In genomic region chr4:102420794-102421397, GRCm38 (mm10) we compare ENCODE assay signal across 11 mouse cellular contexts.
DNase-seq lines count a peak whose midpoint lies in the region; ATAC-seq lines count a peak whose summit lies in the region.
"Had no signal": no experiment of that assay in that cellular context is flagged by ENCODE, and none has a peak within 500 bp of the region (broad histone marks: within the 10 kb centered on the region; RNA-seq: fewer than 3 reads in every experiment).

No protein-coding gene starts in this region.

- no peak for ATAC-seq in heart, embryonic 13.5 days (ENCODE audit: extremely low read depth, insufficient number of reproducible peaks, low FRiP score, low TSS enrichment)
- peak; percentile 60; the same call in 1 of the 2 replicates for ATAC-seq in embryonic facial prominence, embryonic 14.5 days (ENCODE audit: low read depth)
- peak; percentile 54 for ATAC-seq in hindbrain, embryonic 16.5 days
- peak; percentile 36; the same call in 1 of the 2 replicates for ATAC-seq in neural tube, embryonic 13.5 days (ENCODE audit: low read depth)

- H3K27ac ChIP-seq in heart, embryonic 13.5 days (replicated peaks), result no peak overlapping the region
- H3K27ac ChIP-seq in embryonic facial prominence, embryonic 14.5 days (replicated peaks; ENCODE audit: low read depth, low read length), result peak overlapping the region; percentile 52
- H3K27ac ChIP-seq in hindbrain, embryonic 16.5 days (ENCODE audit: low read depth, low read length), result peak overlapping the region; percentile 53
- H3K27ac ChIP-seq in neural tube, embryonic 13.5 days (replicated peaks), result peak overlapping the region; percentile 52

- H3K9me3 ChIP-seq in heart, embryonic 13.5 days, result no peaks in the 10 kb centered on the region
- no peaks in the 10 kb centered on the region; the same call in 1 of the 2 replicates for H3K9me3 ChIP-seq in embryonic facial prominence, embryonic 14.5 days (ENCODE audit: control insufficient read depth, low read length)
- no peaks in the 10 kb centered on the region for H3K9me3 ChIP-seq in hindbrain, embryonic 16.5 days (ENCODE audit: control insufficient read depth, low read length)
- no peaks in the 10 kb centered on the region for H3K9me3 ChIP-seq in neural tube, embryonic 13.5 days

- DNase-seq in heart, postnatal 25 days (ENCODE audit: low spot score), result no peak
- DNase-seq in embryonic facial prominence, embryonic 14.5 days (ENCODE audit: low spot score), result peak; percentile 50
- no peak for DNase-seq in left cerebral cortex, postnatal 25 days (ENCODE audit: low spot score in 2 of 2)
- no peak for DNase-seq in right cerebral cortex, postnatal 4 days
- no peak for DNase-seq in layer of hippocampus, postnatal 25 days (ENCODE audit: extremely low spot score in 1 of 2, low spot score in 1 of 2)
- DNase-seq: heart, postnatal 10 days; lung, adult 18-20 months had no signal

- intact Hi-C loops in heart, postnatal 25 days (cut with DNase I), result no loop called here
- intact Hi-C loops in left cerebral cortex, postnatal 25 days (cut with DNase I), result no loop called here

- H3K4me1 ChIP-seq in heart, embryonic 13.5 days, result peaks cover 8% of the 10 kb centered on the region
- peaks cover 8% of the 10 kb centered on the region; the same call in 1 of the 2 replicates for H3K4me1 ChIP-seq in embryonic facial prominence, embryonic 14.5 days (ENCODE audit: control insufficient read depth, insufficient read depth, low read length)
- peaks cover 12% of the 10 kb centered on the region for H3K4me1 ChIP-seq in hindbrain, embryonic 16.5 days (ENCODE audit: control insufficient read depth, insufficient read depth, low read depth, low read length)
- peaks cover 13% of the 10 kb centered on the region for H3K4me1 ChIP-seq in neural tube, embryonic 13.5 days (replicated peaks)

- no peaks in the 10 kb centered on the region; the same call in 1 of the 2 replicates for H3K36me3 ChIP-seq in heart, embryonic 13.5 days
- H3K36me3 ChIP-seq in embryonic facial prominence, embryonic 14.5 days (ENCODE audit: control insufficient read depth, insufficient read depth, low read length), result no peaks in the 10 kb centered on the region
- H3K36me3 ChIP-seq in hindbrain, embryonic 16.5 days (ENCODE audit: control insufficient read depth, insufficient read depth, low read length), result no peaks in the 10 kb centered on the region
- H3K36me3 ChIP-seq in neural tube, embryonic 13.5 days, result no peaks in the 10 kb centered on the region

- no peaks in the 10 kb centered on the region for H3K27me3 ChIP-seq in heart, embryonic 13.5 days (replicated peaks)
- H3K27me3 ChIP-seq in embryonic facial prominence, embryonic 14.5 days (replicated peaks; ENCODE audit: control insufficient read depth, insufficient read depth, low read length), result no peaks in the 10 kb centered on the region
- H3K27me3 ChIP-seq in hindbrain, embryonic 16.5 days (replicated peaks; ENCODE audit: control insufficient read depth, insufficient read depth, low read length), result no peaks in the 10 kb centered on the region
- no peaks in the 10 kb centered on the region for H3K27me3 ChIP-seq in neural tube, embryonic 13.5 days

- H3K4me2 ChIP-seq in heart, embryonic 13.5 days, result peak overlapping the region; percentile 22; the same call in 1 of the 2 replicates
- peak overlapping the region; percentile 43 for H3K4me2 ChIP-seq in embryonic facial prominence, embryonic 14.5 days (ENCODE audit: low read depth, low read length)
- H3K4me2 ChIP-seq in hindbrain, embryonic 16.5 days (ENCODE audit: low read length), result peak overlapping the region; percentile 62
- peak overlapping the region; percentile 51 for H3K4me2 ChIP-seq in neural tube, embryonic 13.5 days

- 68% methylated on average over 11 of the region's 11 CpGs for WGBS in heart, embryonic 13.5 days
- WGBS in embryonic facial prominence, embryonic 14.5 days, result 21% methylated on average over 11 of the region's 11 CpGs
- 9% methylated on average over 11 of the region's 11 CpGs for WGBS in hindbrain, embryonic 16.5 days
- WGBS in neural tube, embryonic 13.5 days, result 20% methylated on average over 11 of the region's 11 CpGs

- no peak overlapping the region for H3K4me3 ChIP-seq in heart, embryonic 13.5 days
- peak overlapping the region; percentile 12 for H3K4me3 ChIP-seq in embryonic facial prominence, embryonic 14.5 days (ENCODE audit: low read depth, low read length)
- H3K4me3 ChIP-seq in hindbrain, embryonic 16.5 days (ENCODE audit: low read length), result peak overlapping the region; percentile 40
- H3K4me3 ChIP-seq in neural tube, embryonic 13.5 days, result peak overlapping the region; percentile 25
- H3K4me3 ChIP-seq: myocyte had no signal

- no peak overlapping the region; the same call in 1 of the 2 replicates for H3K9ac ChIP-seq in heart, embryonic 13.5 days
- peak overlapping the region; percentile 27; the same call in 1 of the 2 replicates for H3K9ac ChIP-seq in embryonic facial prominence, embryonic 14.5 days (ENCODE audit: low read depth, low read length)
- peak overlapping the region; percentile 51 for H3K9ac ChIP-seq in hindbrain, embryonic 16.5 days (ENCODE audit: low read depth, low read length)
- H3K9ac ChIP-seq in neural tube, embryonic 13.5 days, result peak overlapping the region; percentile 52; the same call in 1 of the 2 replicates
